Mouse (Mus musculus) cerebral cortex, adult 2 months (tissue): ENCODE data around the gene Adamts5.

Experiments used
- WGBS: fragments of 180-500 bp; shearing (Covaris S2); methylation state at CpG from one replicate; pipeline ENCODE4 v1.1.7; 2018; 5-methylcytosine and 5-hydroxymethylcytosine counted together

Adamts5 gene

DNA sequence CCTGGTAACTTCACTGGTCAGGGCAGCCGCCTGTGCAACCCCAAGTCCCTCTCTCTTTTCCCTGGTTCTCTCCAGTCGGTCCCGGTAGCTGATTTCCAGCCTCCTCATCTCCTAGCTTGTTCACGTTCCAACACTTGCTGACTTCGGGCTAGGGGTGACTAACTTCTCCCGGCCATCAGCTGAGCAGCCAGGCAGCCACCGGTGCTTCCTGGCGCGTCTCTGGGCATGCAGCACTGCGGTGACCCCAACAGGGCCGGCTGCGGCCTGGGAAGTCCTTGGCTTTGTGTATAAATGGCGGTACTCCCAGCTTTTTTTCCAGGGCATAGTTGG, at the start of gene Adamts5:
TSS of gene Adamts5 (minus strand) at position 248 of the 330 bp plus-strand sequence.
- WGBS: 19% methylated on average over 13 of the region's 13 CpGs

GRCm38 (mm10) chr16:85950356-85950755, 48.7 kb upstream of the Adamts5 start:
- WGBS: 90% methylated on average over 2 of the region's 2 CpGs

DNA sequence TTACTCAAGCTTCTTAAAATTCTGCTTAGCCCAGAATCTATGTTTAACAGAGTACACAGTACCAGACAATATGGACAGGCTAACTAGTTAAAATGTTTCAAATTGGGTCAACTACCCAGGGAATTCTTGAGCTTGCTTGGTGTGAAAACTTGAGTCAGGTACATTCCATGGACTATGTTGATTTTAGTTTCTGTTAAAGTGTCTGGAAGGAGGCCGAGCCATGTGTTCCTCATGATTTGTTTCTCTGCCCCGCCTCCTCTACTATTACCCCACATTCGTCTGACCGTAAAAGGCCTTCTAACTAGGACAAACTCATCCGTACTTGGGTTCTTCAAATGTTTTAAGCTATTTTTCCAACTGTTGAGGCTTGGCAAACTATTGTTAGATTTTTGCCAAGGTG, 24.4 kb upstream of the Adamts5 start:
- 63% methylated on average over 5 of the region's 5 CpGs for WGBS

GRCm38 (mm10) chr16:85922454-85922853, 20.8 kb upstream of the Adamts5 start:
- 86% methylated on average over 1 of the region's 1 CpGs for WGBS

DNA sequence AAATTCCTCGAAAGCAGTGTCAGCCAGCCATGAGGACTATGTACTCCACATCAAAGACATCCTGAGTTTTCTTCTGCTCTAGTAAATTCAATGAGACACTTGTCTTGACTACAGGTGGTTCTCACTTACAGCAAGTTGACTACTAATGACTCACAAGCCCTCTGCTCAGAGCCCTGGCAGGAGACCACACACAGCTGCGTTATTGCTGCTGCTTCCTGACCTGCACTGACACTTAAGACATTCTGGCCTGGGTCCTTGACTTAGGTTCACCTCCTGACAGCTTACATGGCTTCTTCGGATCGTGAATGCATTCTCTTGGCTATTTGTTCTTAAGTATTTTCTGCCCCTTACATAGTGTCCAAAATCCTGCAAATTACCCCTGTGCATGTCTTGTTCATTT, 18.5 kb upstream of the Adamts5 start:
- WGBS: 89% methylated on average over 4 of the region's 4 CpGs

DNA sequence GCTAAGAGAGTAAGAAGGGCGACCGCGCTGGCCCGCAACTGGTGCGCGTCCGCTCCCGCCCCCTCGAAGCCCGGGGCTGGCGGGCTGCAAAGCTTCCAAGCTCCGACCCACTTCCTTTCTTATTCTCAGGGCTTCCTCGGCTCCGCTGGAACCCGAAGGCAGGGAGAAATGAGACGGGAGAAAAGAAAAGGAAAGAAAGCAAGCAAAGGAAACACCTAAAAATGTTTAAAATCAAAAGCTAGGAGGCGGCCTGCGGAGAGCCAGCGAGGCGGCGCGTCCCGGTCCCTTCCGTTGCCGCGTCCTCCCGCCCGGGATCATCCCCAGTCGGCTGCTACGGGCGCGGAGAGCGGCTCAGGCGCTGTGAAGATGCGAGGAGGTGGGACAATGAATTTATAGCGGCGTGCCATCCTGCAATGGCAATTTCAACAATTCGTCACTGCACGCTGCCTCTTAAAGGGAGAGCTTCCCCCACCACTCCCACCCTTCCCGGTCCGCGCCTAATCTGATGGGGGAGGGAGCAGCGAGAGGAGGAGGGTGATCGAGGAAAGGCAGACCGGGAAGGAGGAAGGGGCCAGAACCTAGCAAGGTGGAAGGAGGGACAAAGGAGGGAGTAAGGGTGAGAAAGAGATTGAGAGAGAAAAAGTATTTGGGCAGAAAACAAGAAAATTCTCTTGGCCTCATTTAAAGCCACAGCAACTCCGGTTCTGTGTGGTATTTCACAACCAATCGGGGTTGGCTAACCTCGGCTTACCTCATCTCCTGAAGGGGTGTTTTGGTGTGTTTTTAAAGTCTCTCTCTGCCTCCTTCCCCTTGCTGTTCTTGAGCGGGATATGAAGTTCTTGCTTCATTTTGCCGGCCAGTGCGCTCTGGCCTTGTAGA, 687 bp downstream of the Adamts5 start:
- 2% methylated on average over 51 of the region's 51 CpGs for WGBS

- 1% methylated on average over 45 of the region's 45 CpGs for WGBS
Observed at GRCm38 (mm10) chr16:85899790-85900587, 1.6 kb downstream of the Adamts5 start.

DNA sequence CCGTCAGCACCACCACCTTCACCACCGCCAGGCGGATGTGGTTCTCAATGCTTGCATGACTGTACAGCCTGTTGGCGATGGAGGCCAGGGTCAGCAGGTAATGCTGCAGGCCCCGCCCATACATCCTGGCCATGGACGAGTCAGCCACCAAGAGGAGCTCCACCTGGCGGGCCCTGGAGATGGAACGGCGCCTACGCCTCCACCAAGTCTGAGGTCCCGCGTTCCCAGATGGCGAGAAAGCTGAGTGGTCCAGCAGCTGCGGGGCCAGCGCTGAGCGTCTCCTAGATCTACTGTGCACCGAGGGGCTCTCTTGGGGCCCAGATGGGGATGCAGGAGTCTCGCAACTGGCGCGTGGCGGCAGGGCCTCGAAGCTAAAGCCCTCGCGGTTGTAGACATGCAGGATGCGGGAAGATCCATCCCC, 2.3 kb downstream of the Adamts5 start:
- WGBS: 42% methylated on average over 25 of the region's 25 CpGs

DNA sequence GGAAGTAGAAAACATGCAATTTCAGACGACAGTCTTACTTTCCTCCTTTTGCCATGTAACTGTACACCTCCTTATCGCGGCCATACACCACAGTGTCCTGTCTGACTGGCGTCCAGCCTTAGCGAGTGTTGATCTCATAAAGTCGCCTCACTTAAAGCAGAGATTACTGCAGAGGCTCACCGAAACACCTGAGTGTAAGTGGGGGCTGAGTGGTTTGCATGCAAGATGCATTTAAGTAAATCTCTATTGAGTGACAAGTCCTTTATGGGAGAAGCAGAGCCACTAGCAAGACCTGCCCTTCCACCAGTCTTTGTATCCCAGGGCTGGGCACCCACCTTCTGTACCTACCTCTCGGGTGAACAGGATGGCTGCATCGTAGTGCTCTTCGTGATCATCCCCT, 2.8 kb downstream of the Adamts5 start:
- WGBS: 90% methylated on average over 10 of the region's 10 CpGs

- 70% methylated on average over 4 of the region's 4 CpGs for WGBS
Observed at GRCm38 (mm10) chr16:85898391-85898790, 3.2 kb downstream of the Adamts5 start.

- 97% methylated on average over 3 of the region's 3 CpGs for WGBS
Observed at GRCm38 (mm10) chr16:85897854-85898253, 3.8 kb downstream of the Adamts5 start.

- WGBS: 45% methylated on average over 4 of the region's 4 CpGs
Observed at GRCm38 (mm10) chr16:85895948-85896347, 5.7 kb downstream of the Adamts5 start.

DNA sequence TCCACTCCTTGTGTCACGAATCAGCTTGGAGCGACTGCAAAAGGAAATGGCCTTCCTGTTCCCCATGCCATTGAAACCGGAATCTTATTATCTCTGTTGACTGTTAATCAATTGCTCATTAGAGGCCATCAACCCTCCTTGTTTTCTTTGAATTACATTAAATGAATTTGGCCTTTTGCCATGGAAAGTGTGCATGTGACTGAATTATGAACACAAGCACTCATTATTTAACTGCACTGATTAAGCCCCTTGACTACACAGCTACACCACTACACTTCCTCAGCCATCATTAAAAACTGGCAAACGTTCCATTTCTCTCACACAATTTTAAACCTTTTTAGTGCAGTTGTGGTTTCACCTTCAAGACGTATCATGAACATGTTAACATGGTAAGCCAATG, 11.8 kb downstream of the Adamts5 start:
- WGBS: 52% methylated on average over 5 of the region's 5 CpGs

DNA sequence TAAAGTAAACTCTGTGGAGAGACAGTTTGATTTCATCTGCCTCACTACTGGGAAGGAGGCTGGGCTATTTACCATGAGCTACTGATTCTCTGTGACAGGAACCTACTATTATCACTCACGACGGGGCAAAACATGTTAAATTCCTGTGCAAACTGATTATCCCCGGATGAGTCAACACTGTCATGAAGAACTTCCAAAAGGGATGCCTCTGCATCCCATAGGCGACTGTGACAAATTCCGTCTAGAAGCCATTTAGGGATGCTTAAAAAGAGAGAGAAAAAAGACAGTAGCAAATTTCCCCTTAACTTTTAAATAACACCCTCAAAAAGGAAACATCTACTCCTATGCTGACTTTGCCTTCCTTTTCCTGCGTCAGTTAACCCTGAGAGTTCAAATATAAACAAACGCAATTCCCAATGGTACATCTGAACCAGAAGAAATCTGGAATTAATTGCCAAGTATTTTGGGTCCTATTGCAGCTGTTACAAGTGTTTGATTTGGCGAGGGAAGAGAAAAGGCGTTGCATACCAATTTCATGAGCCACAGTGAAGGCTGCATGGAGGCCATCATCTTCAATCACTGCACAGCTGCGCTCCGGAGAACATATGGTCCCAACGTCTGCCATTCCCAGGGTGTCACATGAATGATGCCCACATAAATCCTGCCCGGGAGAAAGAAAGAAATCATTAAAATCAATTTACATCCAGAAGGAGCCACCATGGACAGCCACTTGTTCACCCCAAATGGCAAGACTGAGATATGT, 14.2 kb downstream of the Adamts5 start:
- WGBS: 41% methylated on average over 13 of the region's 13 CpGs

DNA sequence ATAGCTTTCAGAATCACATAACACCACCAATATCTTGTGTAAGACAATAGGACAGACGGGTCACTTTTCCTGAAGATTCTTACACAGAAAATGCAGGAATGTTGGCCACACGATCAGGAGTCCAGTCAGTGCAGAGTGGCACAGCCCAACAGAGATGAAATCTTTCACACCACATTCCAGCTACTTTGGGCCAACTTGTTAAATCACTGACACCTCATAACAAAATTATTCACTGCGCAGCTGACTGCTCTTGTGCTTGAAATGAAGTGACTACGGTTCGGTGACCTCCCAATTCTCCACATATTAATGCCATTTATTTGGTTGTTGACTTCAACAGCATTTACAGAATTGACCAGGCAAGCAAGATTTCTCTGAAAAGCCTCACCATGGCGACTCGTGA, 22.6 kb downstream of the Adamts5 start:
- 92% methylated on average over 7 of the region's 7 CpGs for WGBS

DNA sequence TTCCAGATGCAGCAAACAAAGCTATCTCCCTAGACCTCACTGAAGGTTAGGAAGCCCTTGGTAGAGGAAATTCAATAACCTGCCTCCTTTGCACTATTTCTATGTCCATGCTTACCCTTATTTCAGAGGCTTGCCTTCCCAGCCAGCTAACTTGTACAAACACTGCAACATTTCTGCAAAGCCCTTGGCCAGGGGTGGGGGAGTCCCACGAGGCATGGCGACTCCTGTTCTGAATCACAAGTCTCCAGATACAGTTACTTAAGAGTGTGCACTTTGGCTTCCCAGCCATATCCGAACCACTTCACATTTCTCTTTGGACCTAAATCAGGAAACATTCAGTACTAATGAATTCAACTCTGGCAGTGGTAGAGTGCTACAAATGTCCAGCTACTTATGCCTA, 27.5 kb downstream of the Adamts5 start:
- WGBS: 92% methylated on average over 3 of the region's 3 CpGs

GRCm38 (mm10) chr16:85871971-85872370, 29.7 kb downstream of the Adamts5 start:
- WGBS: 69% methylated on average over 2 of the region's 2 CpGs

- 98% methylated on average over 4 of the region's 4 CpGs for WGBS
Observed at GRCm38 (mm10) chr16:85864691-85865389, 36.8 kb downstream of the Adamts5 start.

DNA sequence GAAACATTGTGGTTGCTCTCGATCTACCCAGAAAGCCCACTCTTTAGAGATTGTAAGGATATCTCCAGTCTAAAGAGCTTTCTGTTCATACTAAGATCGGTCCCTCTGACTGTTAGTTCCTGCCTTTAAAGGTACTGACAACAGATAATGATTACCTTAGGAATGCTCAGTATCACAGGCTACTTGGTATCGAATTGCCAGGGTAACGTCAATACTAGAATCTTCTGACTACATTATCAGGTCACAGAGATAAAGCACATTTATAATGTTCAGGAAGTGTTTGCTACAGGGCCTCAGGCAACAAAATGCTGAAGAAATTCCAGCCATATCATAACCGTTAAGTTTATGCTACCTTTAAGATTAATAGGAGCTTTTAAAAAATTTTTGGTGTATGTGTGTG, 47.1 kb downstream of the Adamts5 start:
- WGBS: 97% methylated on average over 5 of the region's 5 CpGs

GRCm38 (mm10) chr16:85827066-85827465, 74.6 kb downstream of the Adamts5 start:
- 62% methylated on average over 3 of the region's 3 CpGs for WGBS

DNA sequence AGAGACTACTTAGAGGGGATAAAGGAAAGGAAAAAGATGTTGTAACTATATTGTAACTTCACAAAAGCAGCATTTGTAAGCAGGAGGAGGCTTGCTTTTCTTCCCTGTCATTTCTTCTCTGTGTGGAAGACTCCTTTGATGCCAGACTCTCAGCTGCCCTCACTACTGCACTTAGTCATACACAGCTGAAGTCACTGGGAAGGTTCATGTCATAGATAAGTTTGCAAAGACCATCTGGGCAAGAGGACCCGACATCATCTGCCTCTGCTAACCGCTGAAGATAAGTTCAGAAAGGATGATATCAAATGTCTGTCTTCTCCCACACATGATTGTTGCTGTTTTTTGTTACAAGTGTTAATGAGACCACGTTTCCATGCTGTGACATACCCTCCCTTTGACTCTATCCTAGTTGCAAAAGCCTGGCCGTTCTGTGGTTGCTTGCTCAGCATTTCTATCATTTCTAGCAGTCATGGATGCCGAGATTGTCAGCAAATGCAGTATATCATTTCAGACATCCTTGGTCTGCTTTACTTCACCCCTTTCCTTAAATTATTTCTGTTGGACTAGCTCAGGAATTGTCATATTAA, 79.2 kb downstream of the Adamts5 start:
- WGBS: 83% methylated on average over 5 of the region's 5 CpGs
